Mouse (Mus musculus) right cerebral cortex, postnatal 10 days (tissue): ENCODE measurements at regions not wholly inside any gene's neighbourhood (a gene's known extent, or its start where the extent isn't known, plus 50 kb on each side); places are given as distances from the start of the nearest gene placed in this dataset.

ENCODE experiments used
- DNase-seq, 2 experiments: peaks; one replicate each; pipeline ENCODE4 v3.0.0; 2021; ENCODE audit warnings: low spot score in 2 of 2

- no peak for DNase-seq
Measured at GRCm38 (mm10) chr14:116869996-116870395, 55.1 kb upstream of the Gpc6 start.
